Mouse (Mus musculus): Measurements from ENCODE around the gene Cep152.

- TF ChIP-seq CTCF (IDR thresholded peaks at IDR 0.05; ENCODE audit: borderline replicate concordance, extremely low read depth, insufficient read depth, insufficient read length) (no peak), POLR2A (IDR thresholded peaks at IDR 0.05; ENCODE audit: borderline replicate concordance, extremely low read depth, insufficient read depth, insufficient read length, poor library complexity, severe bottlenecking) (no peak)
Measured at GRCm38 (mm10) chr2:125576498-125576897, 48.4 kb downstream of the Cep152 start.

Data from brain, embryonic 14.5 days (tissue).